In genomic region chr10:84236236-84236635, GRCm38 (mm10) we compare ENCODE assay signal across 25 mouse cellular contexts.
"Had no signal": no experiment of that assay in that cellular context is flagged by ENCODE, and none has a peak within 500 bp of the region (broad histone marks: within the 10 kb centered on the region; RNA-seq: fewer than 3 reads in every experiment).

No protein-coding gene starts in this region.

- DNase-seq: gastrocnemius, postnatal 14 days; heart, adult 11 months; heart, adult 2 months; heart, postnatal 14 days; heart, postnatal 36 days; kidney, adult 11 months; kidney, adult 2 months; kidney, adult 9 months; kidney, postnatal 14 days; kidney, postnatal 36 days; layer of hippocampus, adult 9-11 months; layer of hippocampus, postnatal 36 days; left cerebral cortex, postnatal 4 days had no signal

- H3K27ac ChIP-seq: heart, adult 2 months; heart, embryonic 13.5 days; heart, embryonic 15.5 days; hindbrain, embryonic 13.5 days; hindbrain, embryonic 15.5 days; hindbrain, postnatal 0 days; kidney, embryonic 15.5 days; kidney, postnatal 0 days; limb, embryonic 13.5 days; limb, embryonic 15.5 days; liver, embryonic 12.5 days had no signal

- H3K4me3 ChIP-seq: heart, adult 2 months; heart, embryonic 13.5 days; heart, embryonic 15.5 days; hindbrain, embryonic 13.5 days; hindbrain, embryonic 15.5 days; kidney, embryonic 15.5 days; limb, embryonic 13.5 days; limb, embryonic 15.5 days; liver, embryonic 12.5 days had no signal

- H3K9ac ChIP-seq: heart, embryonic 13.5 days; heart, embryonic 15.5 days; hindbrain, embryonic 13.5 days; hindbrain, embryonic 15.5 days; kidney, embryonic 15.5 days; limb, embryonic 13.5 days; limb, embryonic 15.5 days; liver, embryonic 12.5 days had no signal

- H3K36me3 ChIP-seq: heart, embryonic 13.5 days; heart, embryonic 15.5 days; hindbrain, embryonic 13.5 days; hindbrain, embryonic 15.5 days; kidney, embryonic 15.5 days; limb, embryonic 13.5 days; limb, embryonic 15.5 days; liver, embryonic 12.5 days had no signal

- H3K9me3 ChIP-seq: heart, embryonic 13.5 days; heart, embryonic 15.5 days; hindbrain, embryonic 15.5 days; kidney, embryonic 15.5 days; limb, embryonic 15.5 days had no signal

- H3K27me3 ChIP-seq: heart, embryonic 13.5 days; heart, embryonic 15.5 days; hindbrain, embryonic 13.5 days; hindbrain, embryonic 15.5 days; kidney, embryonic 15.5 days; limb, embryonic 13.5 days; limb, embryonic 15.5 days; liver, embryonic 12.5 days had no signal

- H3K4me1 ChIP-seq: kidney, embryonic 15.5 days; limb, embryonic 13.5 days; limb, embryonic 15.5 days; liver, embryonic 12.5 days had no signal

- ATAC-seq: hindbrain, postnatal 0 days; intestine, embryonic 16.5 days; liver, embryonic 12.5 days had no signal

- H3K4me2 ChIP-seq: heart, embryonic 11.5 days; heart, embryonic 13.5 days; heart, embryonic 15.5 days; hindbrain, embryonic 13.5 days; hindbrain, embryonic 15.5 days; kidney, embryonic 15.5 days; limb, embryonic 13.5 days; limb, embryonic 15.5 days; liver, embryonic 12.5 days had no signal
